In genomic region chr7:63249404-63249803, GRCm38 (mm10) we compare ENCODE assay signal across 17 mouse cellular contexts. TPM values are rescaled to one million over a fixed set of nuclear protein-coding genes. Genes with fewer than 3 reads are reported as not detected.
"Had no signal": no experiment of that assay in that cellular context is flagged by ENCODE, and none has a peak within 500 bp of the region (broad histone marks: within the 10 kb centered on the region; RNA-seq: fewer than 3 reads in every experiment).

No protein-coding gene starts in this region.

- H3K9me3 ChIP-seq: limb, embryonic 12.5 days; liver, embryonic 13.5 days; neural tube, embryonic 12.5 days; stomach, embryonic 15.5 days had no signal

- H3K9ac ChIP-seq: limb, embryonic 12.5 days; liver, embryonic 13.5 days; liver, postnatal 0 days; neural tube, embryonic 12.5 days; stomach, embryonic 15.5 days had no signal

- H3K27ac ChIP-seq: left cerebral cortex, adult 2 months; limb, embryonic 12.5 days; liver, embryonic 13.5 days; neural tube, embryonic 12.5 days; stomach, embryonic 15.5 days had no signal

- H3K4me3 ChIP-seq: left cerebral cortex, adult 2 months; limb, embryonic 12.5 days; liver, embryonic 13.5 days; neural tube, embryonic 12.5 days; stomach, embryonic 15.5 days had no signal

- DNase-seq: kidney, adult 8-10 months; kidney, postnatal 25 days; liver; liver, embryonic 13.5 days; liver, postnatal 0 days; midbrain, embryonic 14.5 days; retina, postnatal 1 day; right cerebral cortex, postnatal 4 days; thymus, adult 2 months; thymus, postnatal 25 days had no signal

- H3K36me3 ChIP-seq: limb, embryonic 12.5 days; liver, embryonic 13.5 days; neural tube, embryonic 12.5 days; stomach, embryonic 15.5 days had no signal

- ATAC-seq: liver, postnatal 0 days had no signal

- H3K4me1 ChIP-seq: limb, embryonic 12.5 days; liver, embryonic 13.5 days; neural tube, embryonic 12.5 days; stomach, embryonic 15.5 days had no signal

- H3K27me3 ChIP-seq: limb, embryonic 12.5 days; liver, embryonic 13.5 days; neural tube, embryonic 12.5 days; stomach, embryonic 15.5 days had no signal

- H3K4me2 ChIP-seq: limb, embryonic 12.5 days; liver, embryonic 13.5 days; neural tube, embryonic 12.5 days; stomach, embryonic 15.5 days had no signal

RNA-seq across cellular contexts. Expression of gene Chrna7, which starts 37.0 kb away (rescaled TPM):
- total RNA-seq: megakaryocyte progenitor cell, adult 5-6 weeks; monocyte, adult 5-6 weeks; neutrophil, adult 5-6 weeks had no signal
- polyA plus RNA-seq: liver, postnatal 0 days had no signal
